Mouse (Mus musculus) heart, embryonic 14.5 days (tissue): ENCODE data around the gene Pigr. TPM values are rescaled to one million over a fixed set of nuclear protein-coding genes. Genes with fewer than 3 reads are reported as not detected.

Experiments
- ATAC-seq: fragments of 200-750 bp; cut with Nextera tagmentation; 2 replicates; pipeline ENCODE4 v1.8.0; 2017; ENCODE audit warnings: low read depth, moderate TSS enrichment; ENCODE audit not compliant: insufficient number of reproducible peaks, insufficient read depth, low FRiP score
- H3K27ac ChIP-seq, 2 experiments: fragments of 200-500 bp in 1 of 2; fragments of 300-500 bp in 1 of 2; sonication (generic) in 1 of 2; replicated peaks in 1 of 2; 2 replicates each; pipeline ENCODE4 v1.5.1; 2012 to 2014; ENCODE audit warnings: low read depth in 2 of 2, low read length in 2 of 2, control low read depth in 1 of 2, mild to moderate bottlenecking in 1 of 2, mixed read lengths in 1 of 2; ENCODE audit not compliant: control insufficient read depth in 1 of 2, insufficient read depth in 1 of 2
- H3K27me3 ChIP-seq: fragments of 300-500 bp; sonication (generic); 2 replicates; pipeline ENCODE4 v1.6.1; 2014; ENCODE audit warnings: mild to moderate bottlenecking, low read length, control low read depth; ENCODE audit not compliant: control insufficient read depth, insufficient read depth
- H3K36me3 ChIP-seq: fragments of 300-500 bp; sonication (generic); 2 replicates; pipeline ENCODE4 v1.6.1; 2014; ENCODE audit warnings: mild to moderate bottlenecking, control low read depth, low read length, mixed read lengths; ENCODE audit not compliant: control insufficient read depth, insufficient read depth
- H3K4me1 ChIP-seq, 2 experiments: fragments of 200-500 bp in 1 of 2; fragments of 300-500 bp in 1 of 2; sonication (generic) in 1 of 2; 2 replicates each; pipeline ENCODE4 v1.6.1; 2012 to 2014; ENCODE audit warnings: low read length in 2 of 2, control low read depth in 1 of 2, mixed read lengths in 1 of 2; ENCODE audit not compliant: control insufficient read depth in 2 of 2, insufficient read depth in 2 of 2
- H3K4me2 ChIP-seq: fragments of 300-500 bp; sonication (generic); 2 replicates; pipeline ENCODE4 v1.6.1; 2014; ENCODE audit warnings: mild to moderate bottlenecking, low read length
- H3K4me3 ChIP-seq, 2 experiments: fragments of 200-500 bp in 1 of 2; fragments of 300-500 bp in 1 of 2; sonication (generic) in 1 of 2; 2 replicates each; pipeline ENCODE4 v1.5.1; 2012 to 2014; ENCODE audit warnings: low read length in 2 of 2, mild to moderate bottlenecking in 2 of 2, control low read depth in 1 of 2, low read depth in 1 of 2, moderate library complexity in 1 of 2; ENCODE audit not compliant: control insufficient read depth in 1 of 2, insufficient read depth in 1 of 2
- H3K9ac ChIP-seq: fragments of 300-500 bp; sonication (generic); 2 replicates; pipeline ENCODE4 v1.6.1; 2014; ENCODE audit warnings: mild to moderate bottlenecking, low read length
- H3K9me3 ChIP-seq: fragments of 300-500 bp; sonication (generic); 2 replicates; pipeline ENCODE4 v1.6.1; 2016; ENCODE audit warnings: low read length, control low read depth; ENCODE audit not compliant: control insufficient read depth
- WGBS: fragments of 180-500 bp; shearing (Covaris S2); extraction: QIAGEN DNeasy Blood & Tissue Kit; methylation state at CpG from one replicate; pipeline ENCODE4 v1.1.7; 2014; 5-methylcytosine and 5-hydroxymethylcytosine counted together
- polyA plus RNA-seq: library from polyadenylated mRNA; unstranded; fragments of >200 nt; fragmentation: Nextera tagmentation; extraction: Ambion mirVana; gene quantifications from 2 replicates; pipeline ENCODE4 v1.2.1, GENCODE M21; 2014

The Pigr gene
- polyA plus RNA-seq, 1 experiment from 2014 or later: 0.05 TPM

- Histone ChIP-seq H3K27ac (no peak overlapping the region), H3K4me3 (no peak overlapping the region), H3K9me3 (no peaks in the 10 kb centered on the region), H3K9ac (no peak overlapping the region), H3K27me3 (no peaks in the 10 kb centered on the region), H3K4me1 (no peaks in the 10 kb centered on the region), H3K4me2 (no peak overlapping the region), H3K36me3 (no peaks in the 10 kb centered on the region)
- WGBS: 46% methylated on average over 5 of the region's 5 CpGs
- no peak for ATAC-seq
Observed at GRCm38 (mm10) chr1:130850405-130850804, 23.9 kb downstream of the Pigr start.

- 82% methylated on average over 9 of the region's 9 CpGs for WGBS
Observed at GRCm38 (mm10) chr1:130854819-130855218, 28.3 kb downstream of the Pigr start.

GRCm38 (mm10) chr1:130855723-130856122 is 29.2 kb downstream of the Pigr start:
- no peaks in the 10 kb centered on the region for H3K36me3 ChIP-seq
- no peaks in the 10 kb centered on the region for H3K4me1 ChIP-seq
- no peaks in the 10 kb centered on the region for H3K9me3 ChIP-seq
- no peaks in the 10 kb centered on the region for H3K27me3 ChIP-seq
- no peak overlapping the region for H3K4me3 ChIP-seq
- 75% methylated on average over 2 of the region's 2 CpGs for WGBS
- H3K9ac ChIP-seq: no peak overlapping the region
- no peak overlapping the region for H3K27ac ChIP-seq
- no peak overlapping the region for H3K4me2 ChIP-seq
- no peak for ATAC-seq

More at GRCm38 (mm10) chr1:130854819-130855218, 28.3 kb downstream of the Pigr start:
- Histone ChIP-seq H3K27ac (no peak overlapping the region), H3K4me1 (no peaks in the 10 kb centered on the region), H3K27me3 (no peaks in the 10 kb centered on the region), H3K9me3 (no peaks in the 10 kb centered on the region), H3K9ac (no peak overlapping the region), H3K36me3 (no peaks in the 10 kb centered on the region), H3K4me3 (no peak overlapping the region), H3K4me2 (no peak overlapping the region)
- no peak for ATAC-seq

GRCm38 (mm10) chr1:130857456-130857855 is 31.0 kb downstream of the Pigr start:
- Histone ChIP-seq H3K4me3 (no peak overlapping the region), H3K4me2 (no peak overlapping the region), H3K9ac (no peak overlapping the region), H3K27me3 (no peaks in the 10 kb centered on the region), H3K9me3 (no peaks in the 10 kb centered on the region), H3K27ac (no peak overlapping the region), H3K36me3 (no peaks in the 10 kb centered on the region), H3K4me1 (no peaks in the 10 kb centered on the region)
- WGBS: 83% methylated on average over 4 of the region's 4 CpGs
- ATAC-seq: no peak

GRCm38 (mm10) chr1:130864238-130864637 is 37.8 kb downstream of the Pigr start:
- H3K4me2 ChIP-seq: no peak overlapping the region
- H3K4me3 ChIP-seq: no peak overlapping the region
- H3K27ac ChIP-seq: no peak overlapping the region
- no peak overlapping the region for H3K9ac ChIP-seq
- H3K4me1 ChIP-seq: no peaks in the 10 kb centered on the region
- H3K36me3 ChIP-seq: no peaks in the 10 kb centered on the region
- WGBS: 70% methylated on average over 4 of the region's 4 CpGs
- no peaks in the 10 kb centered on the region for H3K27me3 ChIP-seq
- H3K9me3 ChIP-seq: no peaks in the 10 kb centered on the region
- ATAC-seq: no peak

GRCm38 (mm10) chr1:130864741-130865140 is 38.3 kb downstream of the Pigr start:
- 86% methylated on average over 5 of the region's 5 CpGs for WGBS
- H3K4me1 ChIP-seq: no peaks in the 10 kb centered on the region
- H3K4me3 ChIP-seq: no peak overlapping the region
- H3K9ac ChIP-seq: no peak overlapping the region
- H3K36me3 ChIP-seq: no peaks in the 10 kb centered on the region
- H3K4me2 ChIP-seq: no peak overlapping the region
- ATAC-seq: no peak
- no peak overlapping the region for H3K27ac ChIP-seq
- H3K9me3 ChIP-seq: no peaks in the 10 kb centered on the region
- H3K27me3 ChIP-seq: no peaks in the 10 kb centered on the region

GRCm38 (mm10) chr1:130865541-130866221 is 39.2 kb downstream of the Pigr start, which contains the start of gene Fcmr:
Fcmr (plus strand) TSS chr1:130865669.
- Histone ChIP-seq H3K4me2 (no peak within 1 kb of the TSS), H3K4me3 (no peak within 1 kb of the TSS)
- 73% methylated on average over 7 of the region's 7 CpGs for WGBS

GRCm38 (mm10) chr1:130872912-130873311 is 46.4 kb downstream of the Pigr start:
- WGBS: 84% methylated on average over 2 of the region's 2 CpGs
- H3K27me3 ChIP-seq: peaks cover 9% of the 10 kb centered on the region
- H3K9ac ChIP-seq: no peak overlapping the region
- ATAC-seq: no peak
- H3K4me1 ChIP-seq: peaks cover under 1 to 2% of the 10 kb centered on the region in 2 experiments; a peak in 3 of 4 replicates
- no peaks in the 10 kb centered on the region for H3K36me3 ChIP-seq
- no peak overlapping the region for H3K27ac ChIP-seq
- no peaks in the 10 kb centered on the region for H3K9me3 ChIP-seq
- no peak overlapping the region for H3K4me3 ChIP-seq
- no peak overlapping the region for H3K4me2 ChIP-seq

More at GRCm38 (mm10) chr1:130865541-130866221, 39.2 kb downstream of the Pigr start, which contains the start of gene Fcmr:
- H3K36me3 ChIP-seq: no peaks in the 10 kb centered on the region
- H3K27me3 ChIP-seq: no peaks in the 10 kb centered on the region
- H3K9ac ChIP-seq: no peak within 1 kb of the TSS
- H3K9me3 ChIP-seq: no peaks in the 10 kb centered on the region
- no peaks in the 10 kb centered on the region for H3K4me1 ChIP-seq
- no peak for ATAC-seq
- no peak within 1 kb of the TSS for H3K27ac ChIP-seq
